Mouse (Mus musculus) MEL (cell line): Measurements from ENCODE around the gene Tor1a. TPM values are rescaled to one million over a fixed set of nuclear protein-coding genes. Genes with fewer than 3 reads are reported as not detected.

Experiments
- DNase-seq: peaks from one replicate; pipeline ENCODE4 v3.0.0; 2011; ENCODE audit warnings: low read depth, low spot score
- H3K27ac ChIP-seq: 2 replicates; pipeline ENCODE4 v1.5.1; 2012; ENCODE audit warnings: low read depth, mild to moderate bottlenecking, control low read depth, low read length, moderate library complexity; ENCODE audit not compliant: control insufficient read depth
- H3K27me3 ChIP-seq, 2 experiments: fragments of 150-350 bp in 1 of 2; sonication (generic) in 1 of 2; 2 replicates each; pipeline ENCODE4 v1.6.1; 2012; ENCODE audit warnings: low read length in 2 of 2, mild to moderate bottlenecking in 2 of 2, improper control_type of control experiment in 1 of 2, moderate library complexity in 1 of 2; ENCODE audit not compliant: insufficient read depth in 2 of 2, control insufficient read depth in 1 of 2
- H3K36me3 ChIP-seq, 2 experiments: 2 replicates each; pipeline ENCODE4 v1.6.1; 2012 to 2014; ENCODE audit warnings: low read length in 2 of 2, improper control_type of control experiment in 1 of 2, inconsistent platforms in 1 of 2, mild to moderate bottlenecking in 1 of 2; ENCODE audit not compliant: insufficient read depth in 2 of 2, control insufficient read depth in 1 of 2
- H3K4me1 ChIP-seq, 2 experiments: fragments of 150-350 bp in 1 of 2; sonication (generic) in 1 of 2; 2 replicates each; pipeline ENCODE4 v1.6.1; 2012; ENCODE audit warnings: low read length in 2 of 2, improper control_type of control experiment in 1 of 2, mild to moderate bottlenecking in 1 of 2; ENCODE audit not compliant: insufficient read depth in 2 of 2, control insufficient read depth in 1 of 2
- H3K4me3 ChIP-seq, 2 experiments: fragments of 150-350 bp in 1 of 2; sonication (generic) in 1 of 2; 2 replicates each; pipeline ENCODE4 v1.5.1; 2012; ENCODE audit warnings: low read depth in 2 of 2, low read length in 2 of 2, mild to moderate bottlenecking in 2 of 2, moderate library complexity in 2 of 2, control low read depth in 1 of 2, improper control_type of control experiment in 1 of 2; ENCODE audit not compliant: control insufficient read depth in 1 of 2, insufficient read depth in 1 of 2
- H3K79me2 ChIP-seq: 2 replicates; pipeline ENCODE4 v1.6.1; 2012; ENCODE audit warnings: mild to moderate bottlenecking, low read length, moderate library complexity; ENCODE audit not compliant: control insufficient read depth, poor library complexity, insufficient read depth
- H3K9ac ChIP-seq: 2 replicates; pipeline ENCODE4 v1.6.1; 2012; ENCODE audit warnings: low read depth, mild to moderate bottlenecking, control low read depth, low read length, moderate library complexity; ENCODE audit not compliant: control insufficient read depth, poor library complexity, severe bottlenecking
- H3K9me3 ChIP-seq: fragments of 150-350 bp; sonication (generic); replicated peaks from 2 replicates; pipeline ENCODE4 v1.6.1; 2012; ENCODE audit warnings: mild to moderate bottlenecking, low read length, improper control_type of control experiment, moderate library complexity; ENCODE audit not compliant: insufficient read depth
- CHD2 ChIP-seq: IDR thresholded peaks from 2 replicates; pipeline ENCODE4 v1.6.1; 2011; ENCODE audit warnings: low read length, improper control_type of control experiment
- ELF1 ChIP-seq: IDR thresholded peaks from 2 replicates; pipeline ENCODE4 v1.6.1; 2014; ENCODE audit warnings: low read depth, mild to moderate bottlenecking, inconsistent platforms, low read length, improper control_type of control experiment, moderate library complexity
- GATA1 ChIP-seq: IDR thresholded peaks from 2 replicates; pipeline ENCODE4 v1.6.1; 2011; ENCODE audit warnings: low read depth, low read length, improper control_type of control experiment
- HCFC1 ChIP-seq: IDR thresholded peaks from 2 replicates; pipeline ENCODE4 v1.6.1; 2012; ENCODE audit warnings: low read depth, mild to moderate bottlenecking, inconsistent platforms, low read length, improper control_type of control experiment, moderate library complexity
- KAT2A ChIP-seq: conservative IDR thresholded peaks from 2 replicates; pipeline ENCODE4 v1.6.1; 2012; ENCODE audit warnings: low read depth, low read length, improper control_type of control experiment, inconsistent platforms
- MAX ChIP-seq: IDR thresholded peaks from 2 replicates; pipeline ENCODE4 v1.6.1; 2011; ENCODE audit warnings: low read length, improper control_type of control experiment
- MXI1 ChIP-seq: IDR thresholded peaks from 2 replicates; pipeline ENCODE4 v1.6.1; 2011; ENCODE audit warnings: mild to moderate bottlenecking, low read depth, low read length, improper control_type of control experiment
- MYC ChIP-seq: IDR thresholded peaks from 2 replicates; pipeline ENCODE4 v1.6.1; 2011; ENCODE audit warnings: low read depth, mild to moderate bottlenecking, low read length, improper control_type of control experiment, moderate library complexity
- NELFE ChIP-seq: IDR thresholded peaks from 2 replicates; pipeline ENCODE4 v1.6.1; 2011; ENCODE audit warnings: low read depth, low read length, improper control_type of control experiment
- NRF1 ChIP-seq: IDR thresholded peaks from 2 replicates; pipeline ENCODE4 v1.6.1; 2014; ENCODE audit warnings: low read depth, mild to moderate bottlenecking, inconsistent platforms, low read length, improper control_type of control experiment, moderate library complexity; ENCODE audit not compliant: poor library complexity, insufficient read depth, severe bottlenecking
- POLR2A ChIP-seq, 2 experiments: IDR thresholded peaks; 2 replicates each; pipeline ENCODE4 v1.6.1; 2011 to 2012; ENCODE audit warnings: low read length in 2 of 2, mild to moderate bottlenecking in 2 of 2, control low read depth in 1 of 2, improper control_type of control experiment in 1 of 2, low read depth in 1 of 2, moderate library complexity in 1 of 2; ENCODE audit not compliant: control insufficient read depth in 1 of 2, insufficient read depth in 1 of 2, poor library complexity in 1 of 2
- POLR2AphosphoS2 ChIP-seq: IDR thresholded peaks from 2 replicates; pipeline ENCODE4 v1.6.1; 2011; ENCODE audit warnings: low read length, improper control_type of control experiment
- RAD21 ChIP-seq: IDR thresholded peaks from 2 replicates; pipeline ENCODE4 v1.6.1; 2011; ENCODE audit warnings: mild to moderate bottlenecking, low read depth, low read length, improper control_type of control experiment
- RCOR1 ChIP-seq: IDR thresholded peaks from 2 replicates; pipeline ENCODE4 v1.6.1; 2012; ENCODE audit warnings: low read depth, mild to moderate bottlenecking, inconsistent platforms, low read length, improper control_type of control experiment
- SIN3A ChIP-seq: IDR thresholded peaks from 2 replicates; pipeline ENCODE4 v1.6.1; 2012; ENCODE audit warnings: low read length, improper control_type of control experiment, inconsistent platforms
- SMC3 ChIP-seq: IDR thresholded peaks from 2 replicates; pipeline ENCODE4 v1.6.1; 2011; ENCODE audit warnings: low read depth, low read length, improper control_type of control experiment
- TBP ChIP-seq: IDR thresholded peaks from 2 replicates; pipeline ENCODE4 v1.8.0; 2011; ENCODE audit warnings: low read depth, low read length, improper control_type of control experiment
- UBTF ChIP-seq: IDR thresholded peaks from 2 replicates; pipeline ENCODE4 v1.6.1; 2012; ENCODE audit warnings: low read depth, mild to moderate bottlenecking, inconsistent platforms, low read length, improper control_type of control experiment, moderate library complexity, borderline replicate concordance; ENCODE audit not compliant: insufficient read depth
- ZMIZ1 ChIP-seq: IDR thresholded peaks from 2 replicates; pipeline ENCODE4 v1.6.1; 2012; ENCODE audit warnings: low read depth, mild to moderate bottlenecking, inconsistent platforms, low read length, improper control_type of control experiment, moderate library complexity
- ZNF384 ChIP-seq: IDR thresholded peaks from 2 replicates; pipeline ENCODE4 v1.6.1; 2012; ENCODE audit warnings: low read depth, mild to moderate bottlenecking, inconsistent platforms, low read length, improper control_type of control experiment
- polyA plus RNA-seq, 2 experiments: library from polyadenylated mRNA; stranded (reverse) in 1 of 2; unstranded in 1 of 2; fragments of >175 nt in 1 of 2; fragments of >200 nt in 1 of 2; gene quantifications; 2 replicates each; pipeline versions ENCODE4 v1.2.1 to v1.2.4; 2012; ENCODE audit warnings: low replicate concordance in 2 of 2, low read depth in 1 of 2; ENCODE audit not compliant: insufficient read length in 2 of 2, insufficient read depth in 1 of 2, missing spikeins in 1 of 2
- total RNA-seq: library from RNA; depleted of rRNA; stranded (reverse); fragments of 300-350 nt; gene quantifications from 2 replicates; pipeline ENCODE4 v1.2.3, GENCODE M21; 2012; rRNA removed

Tor1a gene
- total RNA-seq (45.8 and 55.6 TPM in 2 replicates), polyA plus RNA-seq (10 to 100 TPM in 1 of 2 experiments, not detected in 1; 60.1 TPM)

DNA sequence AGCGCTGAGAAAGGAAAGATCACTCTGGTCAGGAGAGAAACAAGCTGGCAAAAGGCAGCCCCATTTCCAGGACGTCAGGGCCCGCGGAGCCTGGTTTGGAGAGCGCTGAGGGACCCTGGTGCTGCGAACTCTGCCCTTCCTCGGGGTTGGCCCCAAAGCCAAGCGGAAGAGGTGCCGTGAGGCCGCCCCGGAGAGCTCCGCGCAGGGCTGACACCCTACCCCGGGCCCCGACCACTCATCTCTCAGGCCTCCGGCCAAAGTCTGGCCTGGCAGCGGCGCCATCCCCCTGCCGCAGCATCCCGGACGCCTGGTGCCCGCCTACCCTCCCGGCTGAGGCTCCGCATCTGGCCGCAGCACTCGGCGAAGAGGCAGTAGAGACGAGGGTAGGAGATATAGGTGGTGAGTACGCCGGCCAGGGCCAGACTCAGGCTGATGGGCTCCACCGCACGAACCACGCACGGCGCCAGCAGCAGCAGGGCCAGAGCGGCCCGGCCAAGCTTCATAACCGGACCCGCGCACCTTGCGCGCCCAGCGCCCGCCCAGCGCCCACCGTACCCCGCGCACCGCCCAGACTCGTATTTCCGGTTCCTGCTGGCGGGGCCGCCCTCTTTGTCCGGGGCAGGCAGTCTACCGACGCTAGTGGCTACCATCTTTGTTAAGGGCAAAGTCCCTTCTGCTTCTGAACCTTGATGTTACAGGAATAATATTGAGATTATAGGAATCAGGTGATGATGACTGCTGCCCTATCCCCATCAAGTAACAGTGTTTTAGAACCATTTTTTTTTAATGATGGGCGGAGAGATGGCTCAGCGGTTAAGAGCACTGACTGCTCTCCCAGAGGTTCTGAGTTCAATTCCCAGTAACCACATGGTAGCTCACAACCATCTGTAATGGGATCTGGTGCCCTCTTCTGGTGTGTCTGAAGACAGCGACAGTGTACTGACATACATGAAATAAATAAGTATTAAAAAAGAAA is at the start of gene Tor1a:
TSS of gene Tor1a (minus strand) at position 582 of the 976 bp plus-strand sequence.
- peak; percentile 95 for DNase-seq
- Histone ChIP-seq H3K4me3 (peak within 1 kb of the TSS; percentile 79 to 96), H3K27me3 (no peaks in the 10 kb centered on the region), H3K36me3 (peaks cover 1 to 23% of the 10 kb centered on the region in 2 experiments; a peak in 3 of 4 replicates), H3K79me2 (peaks cover 23% of the 10 kb centered on the region), H3K4me1 (peaks cover 0 to 22% of the 10 kb centered on the region in 2 experiments; a peak in 3 of 4 replicates), H3K9ac (peak within 1 kb of the TSS; percentile 96), H3K27ac (peak within 1 kb of the TSS; percentile 65), H3K9me3 (no peaks in the 10 kb centered on the region)
- TF ChIP-seq NRF1 (peak; percentile 66), SIN3A (peak; percentile 74), MAX (peak; percentile 36; the same call in 1 of the 2 replicates), RCOR1 (peak; percentile 57; the same call in 1 of the 2 replicates), MXI1 (peak; percentile 48; the same call in 1 of the 2 replicates), ZNF384 (peak; percentile 73), ZMIZ1 (peak; percentile 85; the same call in 1 of the 2 replicates), TBP (0 out of 2 replicates have a peak, but pooled peaks have one; percentile 47), UBTF (no peak), HCFC1 (peak; percentile 96), POLR2AphosphoS2 (peak; percentile 91), RAD21 (no peak), POLR2A (IDR thresholded peaks at IDR 0.05; ENCODE audit: control insufficient read depth in 1 of 2, insufficient read depth in 1 of 2, low read depth in 1 of 2, low read length in 2 of 2, poor library complexity in 1 of 2) (peak; percentile 94), NELFE (peak; percentile 97), SMC3 (no peak), GATA1 (no peak), CHD2 (no peak), ELF1 (peak; percentile 77), KAT2A (peak; percentile 70; the same call in 1 of the 2 replicates), MYC (no peak)
